Mouse (Mus musculus): ENCODE measurements around the gene Slc25a38. TPM values are rescaled to one million over a fixed set of nuclear protein-coding genes. Genes with fewer than 3 reads are reported as not detected.
A peak's percentile ranks its signal among the peaks of the same experiment; 100 is the strongest.

Gene Slc25a38
- polyA plus RNA-seq (2015; fragmentation: Nextera tagmentation; extraction: Ambion mirVana) = 32.3 and 37.6 TPM in 2 replicates

- under 1% methylated on average over 62 of the region's 62 CpGs for WGBS
- Histone ChIP-seq H3K27ac (peak within 1 kb of the TSS; percentile 98), H3K36me3 (no peaks in the 10 kb centered on the region), H3K9ac (peak within 1 kb of the TSS; percentile 74), H3K4me3 (replicated peaks) (peak within 1 kb of the TSS; percentile 92), H3K9me3 (no peaks in the 10 kb centered on the region), H3K4me2 (peak within 1 kb of the TSS; percentile 89), H3K27me3 (replicated peaks) (no peaks in the 10 kb centered on the region), H3K4me1 (peaks cover 6% of the 10 kb centered on the region)
- ATAC-seq (ENCODE audit: insufficient read depth, low FRiP score, low read depth) = peak; percentile 92
These were observed at the start of gene Slc25a38 for GRCm38 (mm10) chr9:120110211-120111018. Gene Slc25a38 (plus strand): TSS chr9:120110374.

GRCm38 (mm10) chr9:120064317-120064716 lies 45.9 kb upstream of the Slc25a38 start:
- H3K9ac ChIP-seq = no peak overlapping the region
- H3K4me3 ChIP-seq (replicated peaks) = no peak overlapping the region
- no peaks in the 10 kb centered on the region for H3K27me3 ChIP-seq (replicated peaks)
- H3K36me3 ChIP-seq = no peaks in the 10 kb centered on the region
- H3K27ac ChIP-seq = no peak overlapping the region
- no peaks in the 10 kb centered on the region; the same call in 1 of the 2 replicates for H3K4me1 ChIP-seq
- WGBS = 83% methylated on average over 4 of the region's 4 CpGs
- H3K4me2 ChIP-seq = no peak overlapping the region
- no peaks in the 10 kb centered on the region for H3K9me3 ChIP-seq
- ATAC-seq (ENCODE audit: insufficient read depth, low FRiP score, low read depth) = no peak

GRCm38 (mm10) chr9:120067609-120068008 lies 42.6 kb upstream of the Slc25a38 start:
- Histone ChIP-seq H3K4me1 (no peaks in the 10 kb centered on the region; the same call in 1 of the 2 replicates), H3K27me3 (replicated peaks) (no peaks in the 10 kb centered on the region), H3K9ac (no peak overlapping the region), H3K9me3 (no peaks in the 10 kb centered on the region), H3K4me2 (no peak overlapping the region), H3K36me3 (no peaks in the 10 kb centered on the region), H3K27ac (no peak overlapping the region), H3K4me3 (replicated peaks) (no peak overlapping the region)
- WGBS = 64% methylated on average over 2 of the region's 2 CpGs
- ATAC-seq (ENCODE audit: insufficient read depth, low FRiP score, low read depth) = 0 out of 2 replicates have a peak, but pooled peaks have one; percentile 36

- H3K4me2 ChIP-seq = no peak overlapping the region
- no peaks in the 10 kb centered on the region for H3K9me3 ChIP-seq
- no peak overlapping the region for H3K9ac ChIP-seq
- no peaks in the 10 kb centered on the region; the same call in 1 of the 2 replicates for H3K4me1 ChIP-seq
- no peak overlapping the region for H3K4me3 ChIP-seq (replicated peaks)
- H3K27ac ChIP-seq = no peak overlapping the region; the same call in 1 of the 2 replicates
- 45% methylated on average over 10 of the region's 10 CpGs for WGBS
- no peaks in the 10 kb centered on the region for H3K36me3 ChIP-seq
- peak; percentile 41; the same call in 1 of the 2 replicates for ATAC-seq (ENCODE audit: insufficient read depth, low FRiP score, low read depth)
- H3K27me3 ChIP-seq (replicated peaks) = no peaks in the 10 kb centered on the region
These were observed 42.1 kb upstream of the Slc25a38 start for GRCm38 (mm10) chr9:120068047-120068446.

- no peaks in the 10 kb centered on the region for H3K9me3 ChIP-seq
- no peak within 1 kb of the TSS for H3K4me3 ChIP-seq (replicated peaks)
- WGBS = 81% methylated on average over 11 of the region's 11 CpGs
- 0 out of 2 replicates have a peak within 1 kb of the TSS, but pooled peaks have one; percentile 26 for H3K27ac ChIP-seq
- no peaks in the 10 kb centered on the region for H3K27me3 ChIP-seq (replicated peaks)
- H3K4me2 ChIP-seq = no peak within 1 kb of the TSS
- no peak within 1 kb of the TSS for H3K9ac ChIP-seq
- H3K4me1 ChIP-seq = no peaks in the 10 kb centered on the region; the same call in 1 of the 2 replicates
- ATAC-seq (ENCODE audit: insufficient read depth, low FRiP score, low read depth) = no peak
- H3K36me3 ChIP-seq = no peaks in the 10 kb centered on the region
These were observed 40.4 kb upstream of the Slc25a38 start, which contains the start of gene Cx3cr1 for GRCm38 (mm10) chr9:120069779-120070178. Gene Cx3cr1 (minus strand): TSS chr9:120069879.

- no peak overlapping the region for H3K9ac ChIP-seq
- H3K4me3 ChIP-seq (replicated peaks) = no peak overlapping the region
- H3K36me3 ChIP-seq = no peaks in the 10 kb centered on the region
- no peaks in the 10 kb centered on the region for H3K9me3 ChIP-seq
- no peaks in the 10 kb centered on the region for H3K27me3 ChIP-seq (replicated peaks)
- H3K27ac ChIP-seq = no peak overlapping the region
- H3K4me1 ChIP-seq = no peaks in the 10 kb centered on the region; the same call in 1 of the 2 replicates
- ATAC-seq (ENCODE audit: insufficient read depth, low FRiP score, low read depth) = no peak
- 58% methylated on average over 2 of the region's 2 CpGs for WGBS
- no peak overlapping the region for H3K4me2 ChIP-seq
These were observed 38.9 kb upstream of the Slc25a38 start for GRCm38 (mm10) chr9:120071251-120071650.

- H3K9me3 ChIP-seq = no peaks in the 10 kb centered on the region
- no peaks in the 10 kb centered on the region for H3K27me3 ChIP-seq (replicated peaks)
- no peak overlapping the region for H3K4me3 ChIP-seq (replicated peaks)
- H3K9ac ChIP-seq = no peak overlapping the region
- H3K36me3 ChIP-seq = no peaks in the 10 kb centered on the region
- 0 out of 2 replicates have a peak, but pooled peaks have one; percentile 51 for ATAC-seq (ENCODE audit: insufficient read depth, low FRiP score, low read depth)
- no peak overlapping the region for H3K4me2 ChIP-seq
- WGBS = 16% methylated on average over 3 of the region's 3 CpGs
- no peaks in the 10 kb centered on the region; the same call in 1 of the 2 replicates for H3K4me1 ChIP-seq
- H3K27ac ChIP-seq = no peak overlapping the region
These were observed 37.0 kb upstream of the Slc25a38 start for GRCm38 (mm10) chr9:120073169-120073568.

GRCm38 (mm10) chr9:120074516-120074915 lies 35.7 kb upstream of the Slc25a38 start:
- H3K27ac ChIP-seq = no peak overlapping the region
- WGBS = 82% methylated on average over 7 of the region's 7 CpGs
- no peaks in the 10 kb centered on the region for H3K27me3 ChIP-seq (replicated peaks)
- H3K4me2 ChIP-seq = no peak overlapping the region
- no peak overlapping the region for H3K9ac ChIP-seq
- no peak overlapping the region for H3K4me3 ChIP-seq (replicated peaks)
- no peaks in the 10 kb centered on the region for H3K4me1 ChIP-seq
- no peak for ATAC-seq (ENCODE audit: insufficient read depth, low FRiP score, low read depth)
- H3K9me3 ChIP-seq = no peaks in the 10 kb centered on the region
- no peaks in the 10 kb centered on the region for H3K36me3 ChIP-seq

- Histone ChIP-seq H3K9ac (no peak overlapping the region), H3K9me3 (no peaks in the 10 kb centered on the region), H3K36me3 (no peaks in the 10 kb centered on the region), H3K4me1 (no peaks in the 10 kb centered on the region), H3K27ac (no peak overlapping the region), H3K4me3 (replicated peaks) (no peak overlapping the region), H3K27me3 (replicated peaks) (no peaks in the 10 kb centered on the region), H3K4me2 (no peak overlapping the region)
- 81% methylated on average over 3 of the region's 3 CpGs for WGBS
- no peak for ATAC-seq (ENCODE audit: insufficient read depth, low FRiP score, low read depth)
These were observed 31.9 kb upstream of the Slc25a38 start for GRCm38 (mm10) chr9:120078241-120078640.

- Histone ChIP-seq H3K9me3 (no peaks in the 10 kb centered on the region), H3K9ac (no peak overlapping the region), H3K4me3 (replicated peaks) (no peak overlapping the region), H3K4me1 (no peaks in the 10 kb centered on the region), H3K4me2 (no peak overlapping the region), H3K36me3 (no peaks in the 10 kb centered on the region), H3K27ac (no peak overlapping the region), H3K27me3 (replicated peaks) (no peaks in the 10 kb centered on the region)
- 64% methylated on average over 7 of the region's 7 CpGs for WGBS
- ATAC-seq (ENCODE audit: insufficient read depth, low FRiP score, low read depth) = no peak
These were observed 30.3 kb upstream of the Slc25a38 start for GRCm38 (mm10) chr9:120079901-120080300.

- Histone ChIP-seq H3K4me3 (replicated peaks) (no peak overlapping the region), H3K36me3 (no peaks in the 10 kb centered on the region), H3K9me3 (no peaks in the 10 kb centered on the region), H3K27me3 (replicated peaks) (no peaks in the 10 kb centered on the region), H3K4me1 (no peaks in the 10 kb centered on the region), H3K27ac (no peak overlapping the region), H3K9ac (no peak overlapping the region), H3K4me2 (no peak overlapping the region)
- 67% methylated on average over 8 of the region's 8 CpGs for WGBS
- ATAC-seq (ENCODE audit: insufficient read depth, low FRiP score, low read depth) = no peak
These were observed 29.5 kb upstream of the Slc25a38 start for GRCm38 (mm10) chr9:120080546-120081108.

GRCm38 (mm10) chr9:120081247-120081646 lies 28.9 kb upstream of the Slc25a38 start:
- no peaks in the 10 kb centered on the region for H3K9me3 ChIP-seq
- H3K27ac ChIP-seq = no peak overlapping the region
- H3K4me3 ChIP-seq (replicated peaks) = no peak overlapping the region
- H3K4me2 ChIP-seq = no peak overlapping the region
- H3K27me3 ChIP-seq (replicated peaks) = no peaks in the 10 kb centered on the region
- no peak for ATAC-seq (ENCODE audit: insufficient read depth, low FRiP score, low read depth)
- 76% methylated on average over 6 of the region's 6 CpGs for WGBS
- no peak overlapping the region for H3K9ac ChIP-seq
- no peaks in the 10 kb centered on the region for H3K4me1 ChIP-seq
- no peaks in the 10 kb centered on the region for H3K36me3 ChIP-seq

Measured in stomach, embryonic 15.5 days (tissue).